Mouse (Mus musculus): ENCODE measurements around the gene Agfg1. TPM values are rescaled to one million over a fixed set of nuclear protein-coding genes. Genes with fewer than 3 reads are reported as not detected.

Gene Agfg1
- 10 to 100 TPM; 42.8 to 63.0 (median 58.2) TPM for total RNA-seq (2022)

DNA sequence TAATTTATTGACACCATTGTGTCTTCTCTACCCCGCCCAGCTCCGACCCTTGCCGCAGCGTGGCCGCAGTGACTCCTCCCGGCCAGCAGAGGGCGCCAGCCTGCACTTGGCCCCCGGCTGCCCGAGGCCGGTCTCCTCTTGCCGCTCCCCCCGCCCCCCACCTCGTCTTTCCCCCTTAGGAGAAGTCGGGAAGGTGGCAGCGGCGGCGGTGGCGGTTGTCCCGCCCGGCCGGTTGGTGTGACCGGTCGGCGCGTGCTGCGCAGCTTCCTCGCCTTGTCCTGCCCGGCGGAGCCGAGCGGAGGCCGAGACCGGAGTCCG, at the start of gene Agfg1:
TSS of gene Agfg1 (plus strand) at position 188 of the 318 bp plus-strand sequence.
- peak; percentile 88 for DNase-seq

DNA sequence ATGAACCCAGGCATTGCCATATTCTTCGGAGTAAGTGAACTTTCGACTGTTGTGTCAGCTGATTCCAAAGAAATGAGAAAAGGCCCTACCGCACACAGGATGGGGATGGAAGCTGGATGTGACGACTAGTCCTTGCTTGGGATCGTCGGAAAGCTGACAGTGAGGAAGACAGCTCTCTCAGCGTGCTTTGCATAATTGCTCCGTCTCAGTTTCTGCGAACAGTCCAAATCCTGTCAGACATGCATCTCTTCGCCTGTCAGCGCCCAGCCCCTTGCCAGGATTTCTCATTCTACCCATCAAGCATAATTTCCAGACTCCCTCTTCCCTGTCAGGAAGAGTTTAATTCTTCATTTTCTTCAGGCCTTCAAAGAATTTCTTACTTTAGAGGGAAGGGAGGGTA, 48.2 kb upstream of the Agfg1 start:
- DNase-seq: no peak

DNA sequence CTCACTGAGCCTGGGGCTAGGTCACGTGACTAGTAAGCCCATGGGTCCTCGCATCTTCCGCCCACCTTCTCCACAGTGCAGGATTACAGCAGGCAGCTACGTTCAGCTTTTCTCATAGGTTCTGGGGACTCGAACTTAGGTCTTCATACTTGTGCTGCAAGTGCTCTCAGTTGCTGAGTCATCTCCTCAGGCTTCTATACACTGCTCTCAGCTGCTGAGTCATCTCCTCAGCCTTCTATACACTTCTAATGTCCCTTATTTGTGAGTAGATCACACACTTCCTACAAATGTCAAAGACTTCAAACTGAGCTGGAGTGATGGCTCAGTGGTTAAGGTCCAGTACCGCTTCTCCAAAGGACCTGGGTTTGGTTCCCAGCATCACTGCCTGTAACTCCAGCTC, 47.0 kb upstream of the Agfg1 start:
- DNase-seq: no peak

DNA sequence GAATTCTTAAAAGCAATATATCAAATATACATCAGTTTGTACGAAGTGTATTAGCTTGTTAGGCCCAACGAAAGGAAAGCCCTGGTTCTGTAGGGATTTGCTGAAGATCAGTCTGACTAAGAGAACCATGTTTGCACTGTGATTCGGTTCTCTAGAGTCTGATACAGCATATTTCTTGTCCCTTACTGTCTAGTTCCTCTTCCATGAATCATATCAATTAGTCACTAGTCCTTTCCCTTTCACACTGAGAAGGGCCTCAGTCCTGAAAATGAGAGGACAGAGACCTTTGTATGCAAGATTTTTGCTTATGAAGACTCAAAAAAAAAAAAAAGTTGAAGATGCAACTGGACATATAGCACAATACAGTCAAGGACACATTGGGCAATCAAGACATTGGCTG, 46.2 kb upstream of the Agfg1 start:
- DNase-seq: no peak

DNA sequence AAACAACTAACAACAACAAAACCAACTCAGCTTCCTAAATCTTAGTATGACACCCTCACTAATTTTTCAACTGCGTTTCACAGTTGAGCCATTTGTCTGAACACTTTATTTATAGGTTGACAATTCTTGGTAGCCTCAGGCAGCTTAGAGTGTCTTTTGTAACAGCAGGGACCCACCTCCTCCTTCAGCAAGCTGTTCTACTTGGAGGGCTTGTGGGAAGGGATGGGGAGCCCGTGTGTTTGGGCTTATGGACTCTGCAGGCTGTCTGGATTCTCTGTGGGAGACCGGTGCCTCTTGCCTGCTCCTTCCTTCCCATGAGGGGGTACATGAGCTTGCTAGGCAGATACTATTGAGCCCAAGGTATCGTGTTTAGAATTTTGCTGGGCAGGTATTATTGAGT, 45.3 kb upstream of the Agfg1 start:
- DNase-seq: no peak

DNA sequence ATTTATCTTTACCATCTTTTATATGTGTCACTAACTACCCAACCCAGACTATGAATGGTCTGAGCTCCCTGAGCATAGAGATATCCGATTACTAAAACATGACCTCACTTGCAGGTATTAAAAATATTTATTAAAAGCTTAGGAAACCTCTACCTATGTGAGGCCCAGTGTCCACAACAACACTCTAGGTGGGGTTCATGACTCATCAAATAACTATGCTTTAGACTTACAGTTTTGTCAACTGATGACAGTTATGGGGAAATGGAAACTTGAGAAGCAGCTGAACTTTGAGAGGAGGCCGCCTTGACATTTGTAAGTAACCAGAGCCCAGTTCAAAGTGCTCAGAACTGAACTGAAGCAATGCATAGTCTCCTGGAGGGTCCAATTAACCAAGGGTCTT, 44.1 kb upstream of the Agfg1 start:
- DNase-seq: no peak

DNA sequence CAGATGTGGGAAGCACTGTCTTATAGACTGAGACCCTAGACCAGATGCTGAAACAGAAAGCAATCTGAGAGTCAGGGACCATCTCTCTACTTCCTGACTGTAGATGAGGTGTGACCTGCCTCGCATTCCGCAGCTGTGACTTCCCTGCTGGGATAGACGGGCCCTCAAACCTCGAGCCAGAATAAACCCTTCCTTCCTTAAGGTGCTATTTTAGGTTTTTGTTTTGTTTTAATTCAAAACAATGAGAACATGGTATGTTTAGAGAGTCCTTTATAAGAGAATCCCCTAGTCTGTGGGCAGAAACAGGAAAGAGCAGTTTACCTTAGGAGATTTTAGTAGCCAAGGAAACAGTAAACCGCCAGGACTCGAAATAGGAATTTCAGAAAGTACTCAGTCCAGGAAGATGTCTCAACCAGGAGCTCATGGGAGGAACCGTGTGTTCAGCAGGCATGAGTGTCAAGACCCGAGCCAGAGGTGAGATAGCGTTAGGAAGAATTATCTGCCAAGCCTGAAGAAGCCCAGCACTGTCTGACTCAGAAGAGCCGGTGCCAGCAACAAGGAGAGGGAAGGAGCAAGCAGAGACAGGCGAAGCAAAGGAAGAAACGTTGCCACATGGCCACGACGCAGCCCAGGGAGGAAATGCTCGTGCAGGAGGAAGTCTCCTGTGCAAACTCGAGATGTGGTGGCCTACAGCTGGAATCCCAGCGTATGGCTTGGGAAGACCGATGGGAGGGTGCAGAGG, 43.4 kb upstream of the Agfg1 start:
- no peak for DNase-seq

DNA sequence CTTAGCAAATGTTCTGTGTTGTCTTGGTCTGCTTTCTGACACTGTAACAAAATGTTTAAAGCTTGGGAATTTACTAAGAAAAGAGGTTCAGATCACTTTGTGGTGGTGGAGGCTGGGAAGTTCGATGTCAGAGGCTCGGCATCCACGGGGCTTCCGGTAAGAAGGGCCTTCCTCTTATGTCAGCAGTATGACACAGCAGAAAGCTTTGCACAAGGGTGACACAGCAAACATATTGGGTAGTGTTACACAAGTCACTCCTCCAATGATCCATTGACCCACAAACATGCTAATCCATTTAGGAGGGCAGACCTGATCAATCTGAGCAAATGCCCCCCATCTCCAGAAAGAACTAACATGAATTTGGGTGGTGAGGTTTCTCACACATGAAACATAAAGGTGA, 42.2 kb upstream of the Agfg1 start:
- DNase-seq: no peak

DNA sequence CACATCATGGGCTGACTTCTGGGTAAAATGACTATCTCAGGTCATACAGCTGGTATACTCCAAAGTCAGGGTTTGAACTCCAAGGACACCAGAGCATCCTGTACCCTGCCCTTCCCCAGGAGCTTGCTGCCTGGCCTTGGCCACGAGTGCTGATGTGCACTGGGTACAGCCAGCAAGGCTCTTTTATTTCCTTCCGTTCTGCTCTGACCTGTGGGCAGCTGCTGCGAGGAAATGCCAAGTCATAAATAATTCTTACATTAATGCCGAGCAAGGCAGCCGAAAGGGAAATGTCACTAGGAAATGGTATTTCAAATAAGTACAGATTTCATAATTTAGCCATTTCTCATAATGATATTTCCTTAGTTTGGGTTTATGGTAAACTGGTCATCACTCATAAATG, 41.0 kb upstream of the Agfg1 start:
- DNase-seq: peak; percentile 48

DNA sequence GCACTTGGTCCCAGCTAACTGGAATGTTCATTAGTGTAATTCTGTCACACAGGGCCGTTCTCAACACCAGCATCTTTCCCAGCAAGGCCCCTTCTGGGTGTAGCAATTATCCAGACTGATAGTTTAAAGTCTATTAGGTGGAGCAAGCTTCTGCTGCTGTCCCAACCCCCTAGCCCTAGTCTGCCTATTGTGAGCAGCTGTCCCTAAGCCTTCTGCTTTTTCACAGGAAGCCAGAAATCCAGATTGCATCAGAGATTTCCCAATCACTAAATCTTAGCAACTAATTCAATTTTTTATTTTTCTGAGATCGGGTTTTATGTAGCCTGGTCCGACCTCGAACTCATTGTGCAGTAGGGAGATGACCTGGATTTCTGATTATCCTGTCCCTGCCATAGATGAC, 40.4 kb upstream of the Agfg1 start:
- no peak for DNase-seq

DNA sequence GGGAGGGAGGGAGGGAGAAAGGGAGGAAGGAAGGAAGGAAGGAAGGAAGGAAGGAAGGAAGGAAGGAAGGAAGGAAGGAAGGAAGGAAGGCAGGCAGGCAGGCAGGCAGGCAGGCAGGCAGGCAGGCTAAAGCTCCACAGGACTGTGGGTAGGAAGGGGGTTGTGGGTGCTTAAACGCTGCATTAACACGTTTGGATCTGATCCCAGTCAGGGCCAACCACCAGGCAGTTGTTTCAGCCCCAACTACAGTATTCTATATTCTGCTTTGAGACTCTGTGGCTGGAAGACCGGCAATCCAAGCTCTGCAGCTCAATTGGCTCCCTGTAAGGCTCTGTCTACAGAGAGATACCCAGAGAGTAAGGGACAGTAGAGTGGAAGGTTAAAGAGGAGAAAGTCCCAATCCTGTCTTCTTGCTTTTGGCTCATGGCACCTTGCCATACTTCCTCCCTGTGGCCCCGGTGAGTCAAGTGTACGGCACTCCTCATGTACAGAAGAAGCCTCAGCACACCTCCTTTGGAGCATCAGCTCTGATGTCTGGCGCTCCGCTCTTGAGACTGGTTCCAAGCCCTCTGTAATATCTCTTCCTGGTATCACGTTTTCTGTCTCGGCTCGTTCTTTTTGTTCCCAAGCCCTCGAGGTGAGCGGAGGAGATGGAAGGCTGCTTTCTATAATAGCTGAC, 38.0 kb upstream of the Agfg1 start:
- no peak for DNase-seq

DNA sequence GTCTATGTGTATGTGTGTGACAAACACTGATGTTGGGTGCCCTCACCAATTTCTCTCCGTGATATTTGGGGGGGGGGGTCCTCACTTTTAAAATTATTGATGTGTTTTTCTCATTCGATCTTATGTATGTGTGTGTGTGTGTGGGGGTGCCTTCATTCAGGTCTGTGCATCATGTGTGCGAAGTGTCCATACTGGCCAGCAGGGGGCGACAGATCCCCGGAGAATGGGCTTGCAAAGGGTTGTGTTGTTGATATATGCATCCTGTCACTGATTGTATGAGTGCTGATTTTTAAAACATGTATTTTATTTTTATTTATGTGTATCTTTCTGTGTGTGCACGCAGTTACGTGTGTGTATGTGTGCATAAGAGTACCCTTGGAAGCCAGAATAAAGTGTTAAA, 35.7 kb upstream of the Agfg1 start:
- no peak for DNase-seq

DNA sequence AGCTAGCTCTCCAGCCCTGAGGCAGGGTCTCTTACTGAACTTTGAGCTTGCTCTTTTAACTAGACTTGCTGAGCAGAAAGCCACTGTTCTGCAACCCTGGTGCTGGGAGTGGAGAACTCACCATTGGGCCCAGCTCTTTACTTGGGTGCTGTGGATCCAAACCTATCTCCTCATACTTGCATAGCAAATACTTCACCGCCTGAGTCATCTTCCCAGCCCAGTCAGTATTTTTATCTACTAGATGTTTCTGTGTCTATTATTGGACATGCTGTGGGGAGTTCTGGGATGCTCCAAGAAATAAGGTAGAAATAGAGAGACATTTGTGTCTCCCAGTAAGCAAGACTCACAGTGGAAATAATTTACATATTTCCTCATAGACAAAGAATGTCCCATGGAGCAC, 35.2 kb upstream of the Agfg1 start:
- DNase-seq: no peak

DNA sequence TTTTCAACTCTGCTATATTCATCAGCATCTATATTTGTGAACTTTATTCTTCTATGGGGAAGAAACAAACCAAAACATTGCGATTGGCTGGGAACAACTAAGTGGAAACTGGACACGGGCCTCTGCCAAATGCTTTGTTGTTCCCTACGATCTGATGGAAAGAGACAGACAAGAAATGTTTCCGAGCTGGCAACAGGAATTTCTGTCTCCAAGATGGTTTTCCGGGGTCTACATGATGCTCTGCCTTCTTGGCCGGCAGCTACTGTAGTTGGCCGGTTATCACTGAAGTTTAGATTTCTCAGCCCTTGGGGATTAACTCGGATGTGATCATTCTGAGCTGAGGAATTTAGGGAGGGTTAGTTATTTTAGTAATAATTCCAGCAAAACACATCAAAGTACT, 32.9 kb upstream of the Agfg1 start:
- DNase-seq: no peak

DNA sequence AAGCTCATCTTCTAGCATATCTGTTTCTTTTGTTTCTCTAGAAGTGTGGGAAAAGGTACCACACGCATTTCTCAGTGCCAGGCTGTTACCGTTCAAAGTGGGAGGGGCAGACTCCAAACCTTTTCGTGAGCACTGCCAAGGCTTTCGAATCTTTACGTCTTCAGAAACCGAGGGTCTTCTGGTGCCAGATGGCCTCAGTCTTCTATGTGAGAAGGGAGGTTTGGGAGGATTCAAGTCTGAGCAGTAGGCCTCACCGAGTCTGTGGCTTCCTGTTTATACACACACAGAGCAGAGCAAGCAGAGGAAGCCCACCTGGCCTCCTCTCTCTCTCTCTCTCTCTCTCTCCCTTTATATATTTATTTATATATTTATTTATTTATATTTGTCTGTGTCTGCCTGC, 32.1 kb upstream of the Agfg1 start:
- no peak for DNase-seq

DNA sequence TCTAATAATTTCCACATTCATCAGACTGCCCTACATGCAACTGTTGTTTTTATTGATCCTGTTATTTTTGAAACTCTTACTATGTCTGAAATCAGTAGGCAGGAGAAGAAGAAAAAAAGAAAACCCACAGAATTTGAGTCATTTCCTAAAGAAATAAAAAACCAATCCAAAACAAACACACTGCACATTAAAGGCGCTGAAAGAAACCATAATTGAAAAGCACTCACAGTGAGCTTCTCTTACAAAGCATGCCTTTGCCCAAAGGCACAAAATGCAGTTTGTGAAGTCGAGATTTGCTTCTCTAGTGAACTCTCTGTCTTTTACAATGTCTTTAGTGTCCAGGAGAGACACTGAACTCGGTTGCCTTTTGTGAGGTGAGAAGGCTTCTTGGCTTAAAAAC, 30.7 kb upstream of the Agfg1 start:
- no peak for DNase-seq

DNA sequence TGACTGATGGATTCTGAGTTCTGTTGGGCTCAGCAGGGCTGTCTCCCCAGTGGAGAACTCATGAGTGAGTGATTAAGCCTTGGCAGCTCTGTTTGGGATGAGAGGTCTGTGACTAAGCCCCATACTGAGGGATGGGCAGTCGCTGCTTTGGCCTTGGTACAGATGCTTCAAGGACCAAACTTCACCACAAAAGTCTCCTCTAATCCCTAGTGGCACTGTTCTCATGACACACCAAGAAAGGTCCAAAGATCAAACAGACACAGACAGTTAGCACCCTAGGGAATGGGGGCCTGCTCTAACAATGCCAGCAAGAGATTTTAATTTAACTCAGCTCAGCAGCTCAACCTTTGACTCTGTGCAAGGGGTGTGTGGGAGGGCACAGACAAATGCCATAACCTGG, 27.5 kb upstream of the Agfg1 start:
- peak; percentile 70 for DNase-seq

DNA sequence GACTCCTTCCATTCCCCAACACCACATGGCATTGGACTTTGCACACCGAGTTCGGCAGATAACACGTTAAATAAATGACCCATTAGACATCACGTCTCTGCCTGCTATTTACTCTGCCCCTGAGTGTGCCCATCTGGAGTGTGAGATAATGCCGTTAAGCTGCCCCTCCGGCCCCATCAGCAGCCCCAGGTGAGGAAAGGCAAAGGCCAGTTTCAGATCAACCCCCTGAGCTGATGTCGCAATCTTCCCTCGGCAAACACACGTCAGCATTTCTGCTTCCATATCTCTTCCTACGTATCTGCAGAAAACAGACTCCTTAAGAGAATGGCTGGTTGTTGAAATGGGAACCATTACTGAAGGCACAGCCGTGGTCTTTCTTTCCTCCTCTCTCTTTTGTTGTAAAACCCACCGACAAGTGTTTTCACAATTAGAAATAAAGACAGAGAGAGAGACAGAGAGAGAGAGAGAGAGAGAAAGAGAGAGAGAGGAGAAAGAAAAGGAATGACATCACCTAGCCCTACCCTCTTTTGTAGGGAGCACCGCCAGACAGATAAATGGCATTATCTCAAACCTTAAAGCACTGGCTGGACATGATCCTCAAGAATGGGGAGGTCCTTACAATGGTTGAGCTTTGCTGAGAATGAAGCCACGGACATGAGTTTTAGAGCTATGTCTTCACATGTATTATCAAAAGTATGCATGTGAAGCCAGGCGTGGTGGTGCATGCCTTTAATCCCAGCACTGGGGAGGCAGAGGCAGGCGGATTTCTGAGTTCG, 23.2 kb upstream of the Agfg1 start:
- no peak for DNase-seq

DNA sequence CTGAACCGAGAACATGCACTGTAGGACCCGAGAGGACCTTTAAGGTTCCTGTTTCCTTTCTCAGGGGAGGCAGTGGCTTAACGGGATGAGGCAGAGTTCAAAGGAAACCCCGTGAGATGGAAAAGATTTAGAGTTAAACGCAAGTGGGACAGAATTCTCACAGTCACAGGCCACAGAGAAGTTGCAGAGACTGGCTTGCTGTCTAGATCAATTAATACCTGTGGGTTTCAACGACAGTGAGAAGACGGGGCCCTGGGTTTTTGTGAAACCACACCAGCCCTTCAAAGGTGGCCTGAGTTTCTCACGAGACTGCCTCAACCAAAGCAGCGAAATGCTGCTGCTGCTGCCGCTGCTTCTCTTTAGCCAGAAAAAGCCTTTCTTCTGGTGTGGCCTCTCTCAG, 19.9 kb upstream of the Agfg1 start:
- DNase-seq: no peak

DNA sequence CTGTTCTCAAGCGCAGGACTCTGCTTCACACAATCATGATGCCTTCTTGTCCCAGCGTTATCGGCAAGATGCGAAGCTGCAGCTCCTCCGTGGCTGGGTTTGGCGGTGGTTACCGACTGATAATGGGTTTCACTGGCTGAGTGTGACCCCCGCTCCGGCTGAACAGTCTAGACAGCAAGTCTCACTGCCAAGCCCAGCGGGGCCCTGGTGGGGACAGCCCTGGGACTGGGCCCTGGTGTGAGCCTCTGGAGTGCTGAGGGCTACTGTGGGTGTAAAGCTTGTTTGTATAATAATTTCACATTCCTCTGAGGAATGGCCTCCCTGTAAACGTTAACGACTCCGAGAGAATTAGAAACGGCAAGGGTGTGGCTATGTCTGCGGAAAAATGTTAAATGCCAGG, 19.1 kb upstream of the Agfg1 start:
- no peak for DNase-seq

DNA sequence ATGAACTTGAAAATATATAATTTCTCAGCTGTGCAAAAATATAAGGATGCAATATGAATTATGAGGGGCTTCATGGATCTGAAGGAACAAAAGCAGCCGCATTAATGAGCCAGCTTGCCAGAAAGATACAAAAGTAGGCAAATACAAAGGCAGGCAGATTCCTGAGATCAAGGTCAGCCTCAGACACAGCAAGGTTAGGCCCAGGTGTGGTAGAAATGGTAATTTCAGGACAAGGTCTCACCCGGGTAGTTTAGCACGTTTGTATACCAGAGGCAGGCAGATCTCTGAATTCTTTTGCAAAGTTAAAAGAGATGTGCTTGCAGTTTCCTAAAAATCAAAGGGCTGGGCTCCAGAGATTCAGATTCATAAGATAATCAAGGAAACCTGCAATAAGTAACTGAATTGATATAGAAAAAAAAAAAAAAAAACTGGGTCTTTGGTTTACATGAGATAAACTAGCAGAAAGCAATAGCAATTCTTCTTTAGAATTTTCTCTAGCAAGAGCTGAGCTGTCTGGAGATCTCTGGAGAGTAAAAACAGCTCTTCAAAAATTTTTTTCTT, 18.6 kb upstream of the Agfg1 start:
- DNase-seq: no peak

DNA sequence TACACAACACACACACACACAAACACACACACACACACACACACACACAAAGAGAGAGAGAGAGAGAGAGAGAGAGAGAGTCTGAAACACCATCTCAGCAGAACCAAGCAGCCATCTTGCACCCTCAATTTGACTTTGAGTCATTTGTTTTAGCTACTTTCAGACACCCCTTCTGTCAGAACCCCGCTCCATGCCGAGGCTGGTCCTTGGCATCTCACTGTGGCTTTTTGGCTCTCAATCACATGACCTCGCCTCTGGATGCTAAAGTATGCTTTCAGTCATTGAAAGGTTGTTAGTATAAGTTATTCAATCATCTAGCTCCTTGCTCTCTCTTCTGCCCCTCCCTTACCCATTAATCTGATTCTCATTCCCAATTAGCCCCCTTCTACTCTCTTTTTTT, 17.4 kb upstream of the Agfg1 start:
- DNase-seq: no peak

DNA sequence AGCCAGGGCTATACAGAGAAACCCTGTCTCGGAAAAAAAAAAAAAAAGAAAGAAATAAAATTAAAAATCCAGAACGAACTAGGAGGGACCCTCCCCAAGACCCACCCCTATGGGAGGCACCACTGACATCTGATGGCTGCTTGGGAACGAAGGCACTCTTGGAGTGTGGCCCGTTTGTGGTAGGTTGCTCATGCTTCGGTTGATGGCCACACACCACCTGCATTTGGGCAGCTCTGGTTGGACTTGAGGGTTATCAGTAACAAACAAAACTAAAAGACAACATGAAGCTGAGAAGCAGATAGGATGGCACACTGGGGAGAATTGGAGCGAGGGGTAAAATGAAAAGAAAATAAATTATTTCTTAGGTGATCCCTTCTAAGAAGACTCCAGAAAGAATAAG, 15.1 kb upstream of the Agfg1 start:
- no peak for DNase-seq

DNA sequence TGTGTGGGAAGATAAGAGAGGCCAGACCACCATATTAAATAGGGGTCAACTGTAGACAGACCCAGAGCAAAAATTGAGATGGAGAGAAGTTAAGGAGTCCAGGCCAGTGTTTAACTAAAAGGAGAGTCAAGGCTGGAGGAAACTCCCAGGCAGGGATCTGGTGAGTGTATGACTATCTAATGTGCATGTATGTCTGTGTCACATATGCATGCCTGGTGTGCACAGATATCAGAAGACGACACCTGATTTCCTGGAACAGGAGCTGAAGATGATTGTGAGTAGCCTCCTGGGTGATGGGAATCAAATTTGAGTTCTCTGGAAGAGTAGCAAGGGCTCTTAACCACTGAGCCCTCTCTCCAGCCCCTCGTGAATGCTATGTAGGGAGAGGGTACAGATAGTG, 14.0 kb upstream of the Agfg1 start:
- DNase-seq: no peak

Data from adrenal gland, adult 8-10 months (tissue).